Mouse (Mus musculus): ENCODE results near the gene Wdr91. TPM values are rescaled to one million over a fixed set of nuclear protein-coding genes. Genes with fewer than 3 reads are reported as not detected.

Gene Wdr91
- polyA plus RNA-seq, 1 experiment: 31.2 TPM

DNA sequence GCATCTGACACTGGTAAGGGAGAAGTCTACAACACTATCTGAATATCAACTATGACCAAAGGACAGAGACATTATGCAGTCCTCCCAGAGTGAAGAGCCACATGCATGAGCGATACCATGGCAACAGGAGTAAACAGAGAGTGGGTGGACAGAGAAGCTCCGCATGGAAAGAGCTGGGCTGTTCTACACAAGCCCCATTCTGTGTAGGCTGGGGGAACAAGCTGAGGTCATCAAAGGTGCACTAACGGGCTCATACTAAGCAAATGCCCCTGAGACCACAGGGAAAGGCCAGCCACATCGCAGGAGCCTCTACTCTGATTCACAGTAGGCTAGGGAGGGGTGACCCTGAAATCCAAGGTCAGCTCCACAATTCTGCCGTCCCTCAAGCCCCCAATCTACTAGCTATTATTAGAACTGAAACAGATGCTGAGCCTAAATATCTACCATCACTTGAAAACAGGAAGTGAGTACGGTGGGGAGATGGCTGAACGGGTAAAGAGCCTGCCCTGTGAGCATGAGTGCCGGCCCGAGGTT is 8.7 kb downstream of the Wdr91 start:
- no peak for DNase-seq (ENCODE audit: low read depth)
- TF ChIP-seq POLR2A (IDR thresholded peaks at IDR 0.05; ENCODE audit: borderline replicate concordance, extremely low read depth, insufficient read depth, insufficient read length, poor library complexity, severe bottlenecking) (no peak), CTCF (IDR thresholded peaks at IDR 0.05; ENCODE audit: borderline replicate concordance, extremely low read depth, insufficient read depth, insufficient read length) (no peak)

DNA sequence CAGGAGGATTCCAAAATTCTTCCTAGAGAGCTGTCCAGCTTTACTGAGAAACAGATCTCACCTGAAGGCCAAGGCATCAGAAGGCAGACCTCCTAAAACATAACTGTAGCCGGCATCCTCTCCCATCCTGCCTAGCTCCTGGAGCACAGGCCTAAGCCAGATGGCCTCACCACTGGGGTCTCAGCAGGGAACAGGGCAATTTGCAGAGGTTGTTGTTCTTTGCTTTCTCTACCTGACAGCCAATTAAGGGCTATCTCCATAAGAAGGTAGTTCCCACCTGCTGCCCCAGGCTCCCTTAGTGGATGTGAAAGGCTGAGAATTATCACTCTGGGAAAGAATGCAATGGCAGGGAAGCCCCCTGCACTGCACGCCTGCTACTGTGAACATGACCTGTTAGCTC is 9.7 kb downstream of the Wdr91 start:
- no peak for TF ChIP-seq CTCF (IDR thresholded peaks at IDR 0.05; ENCODE audit: borderline replicate concordance, extremely low read depth, insufficient read depth, insufficient read length)
- TF ChIP-seq POLR2A (IDR thresholded peaks at IDR 0.05; ENCODE audit: borderline replicate concordance, extremely low read depth, insufficient read depth, insufficient read length, poor library complexity, severe bottlenecking): no peak
- DNase-seq (ENCODE audit: low read depth): no peak

DNA sequence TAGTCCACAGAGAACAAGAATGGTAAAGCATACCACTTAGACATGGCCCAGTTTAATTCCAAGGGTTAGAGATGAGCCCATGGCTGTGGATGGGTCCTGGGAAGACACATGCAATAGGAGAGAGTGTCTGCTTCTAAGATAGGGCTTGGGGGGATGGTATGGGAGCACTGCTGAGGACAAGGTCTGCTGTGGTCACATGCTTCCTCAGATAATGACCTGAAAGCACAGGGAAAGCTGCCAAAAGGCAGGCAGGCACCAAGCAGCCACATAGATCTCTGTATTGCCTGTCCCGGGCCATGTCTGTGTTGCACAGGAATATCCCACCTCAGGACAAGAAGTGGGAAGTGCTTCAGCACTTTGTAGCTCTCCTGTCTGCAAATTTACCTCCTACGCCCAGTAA is 11.5 kb downstream of the Wdr91 start:
- no peak for DNase-seq (ENCODE audit: low read depth)
- TF ChIP-seq CTCF (IDR thresholded peaks at IDR 0.05; ENCODE audit: borderline replicate concordance, extremely low read depth, insufficient read depth, insufficient read length) (no peak), POLR2A (IDR thresholded peaks at IDR 0.05; ENCODE audit: borderline replicate concordance, extremely low read depth, insufficient read depth, insufficient read length, poor library complexity, severe bottlenecking) (no peak)

DNA sequence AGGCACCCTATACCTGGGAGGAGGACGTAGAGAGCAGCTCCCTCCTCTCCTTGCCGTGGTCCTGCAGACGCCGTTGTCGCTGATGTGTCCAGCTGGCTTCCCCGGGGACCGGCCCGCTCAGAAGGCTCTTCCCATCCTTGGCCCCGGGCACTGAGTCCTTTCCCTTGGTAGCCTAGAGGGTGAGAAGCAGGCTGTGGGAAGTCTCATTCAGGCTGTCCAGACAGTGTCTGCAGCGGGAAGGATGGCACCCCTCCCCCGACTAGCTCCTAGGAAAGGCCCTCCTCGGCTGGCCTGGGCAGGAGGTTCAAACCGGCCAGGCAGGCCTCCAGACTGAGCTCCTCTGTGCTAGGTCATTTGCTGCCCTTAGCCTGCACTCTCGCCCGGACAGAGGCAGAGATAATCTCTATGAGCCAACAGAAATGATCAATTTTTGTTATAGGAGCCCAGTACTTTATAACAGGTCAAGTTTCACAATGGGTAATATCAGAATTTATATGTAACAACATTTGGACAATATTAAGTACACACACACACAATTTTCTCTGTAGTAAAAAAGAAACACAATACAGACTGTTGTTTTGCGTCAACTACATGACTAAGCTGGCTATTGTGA is 14.4 kb downstream of the Wdr91 start:
- TF ChIP-seq CTCF (IDR thresholded peaks at IDR 0.05; ENCODE audit: borderline replicate concordance, extremely low read depth, insufficient read depth, insufficient read length): no peak
- TF ChIP-seq POLR2A (IDR thresholded peaks at IDR 0.05; ENCODE audit: borderline replicate concordance, extremely low read depth, insufficient read depth, insufficient read length, poor library complexity, severe bottlenecking): no peak
- no peak for DNase-seq (ENCODE audit: low read depth)

DNA sequence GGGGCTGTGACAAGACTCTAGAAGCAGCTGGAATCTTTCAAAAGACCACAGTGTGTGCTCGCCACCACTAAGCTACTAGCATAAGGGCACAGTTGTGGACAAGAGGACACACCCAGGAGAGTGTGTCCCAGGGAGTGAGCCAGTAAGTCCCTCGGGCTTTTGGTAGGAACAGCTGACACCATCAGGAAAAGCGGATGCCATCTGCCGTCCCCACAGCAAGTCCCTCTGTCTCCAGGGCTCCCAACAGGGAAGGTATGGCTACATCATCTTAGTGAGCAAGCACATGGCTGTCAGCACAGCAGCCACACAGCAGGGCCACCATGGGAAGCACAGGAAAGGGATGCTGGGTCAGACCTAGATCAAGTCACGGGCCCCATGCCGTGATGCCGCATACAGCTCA is 15.1 kb downstream of the Wdr91 start:
- no peak for DNase-seq (ENCODE audit: low read depth)

DNA sequence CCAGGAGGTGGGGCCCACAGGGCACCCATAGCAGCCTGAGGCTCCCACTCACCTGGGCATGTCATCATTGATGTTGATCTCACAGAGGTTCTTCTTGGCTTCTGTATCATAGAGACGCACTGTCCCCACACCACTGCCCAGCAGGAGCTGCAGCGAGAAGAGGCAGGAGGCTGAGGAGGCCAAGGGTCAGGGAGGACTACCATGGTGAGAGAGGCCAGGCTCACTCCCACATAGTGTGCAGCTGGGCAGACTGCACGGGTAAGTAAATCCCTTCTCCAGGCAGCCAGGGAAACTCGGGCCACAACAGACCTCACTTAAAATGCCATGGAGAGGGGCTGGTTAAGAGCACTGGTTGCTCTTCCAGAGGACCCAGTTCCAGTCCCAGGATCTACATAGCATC is 21.5 kb downstream of the Wdr91 start:
- TF ChIP-seq CTCF (IDR thresholded peaks at IDR 0.05; ENCODE audit: borderline replicate concordance, extremely low read depth, insufficient read depth, insufficient read length): no peak
- TF ChIP-seq POLR2A (IDR thresholded peaks at IDR 0.05; ENCODE audit: borderline replicate concordance, extremely low read depth, insufficient read depth, insufficient read length, poor library complexity, severe bottlenecking): no peak
- no peak for DNase-seq (ENCODE audit: low read depth)

More for the DNA sequence above, 15.1 kb downstream of the Wdr91 start:
- TF ChIP-seq CTCF (IDR thresholded peaks at IDR 0.05; ENCODE audit: borderline replicate concordance, extremely low read depth, insufficient read depth, insufficient read length) (no peak), POLR2A (IDR thresholded peaks at IDR 0.05; ENCODE audit: borderline replicate concordance, extremely low read depth, insufficient read depth, insufficient read length, poor library complexity, severe bottlenecking) (no peak)

DNA sequence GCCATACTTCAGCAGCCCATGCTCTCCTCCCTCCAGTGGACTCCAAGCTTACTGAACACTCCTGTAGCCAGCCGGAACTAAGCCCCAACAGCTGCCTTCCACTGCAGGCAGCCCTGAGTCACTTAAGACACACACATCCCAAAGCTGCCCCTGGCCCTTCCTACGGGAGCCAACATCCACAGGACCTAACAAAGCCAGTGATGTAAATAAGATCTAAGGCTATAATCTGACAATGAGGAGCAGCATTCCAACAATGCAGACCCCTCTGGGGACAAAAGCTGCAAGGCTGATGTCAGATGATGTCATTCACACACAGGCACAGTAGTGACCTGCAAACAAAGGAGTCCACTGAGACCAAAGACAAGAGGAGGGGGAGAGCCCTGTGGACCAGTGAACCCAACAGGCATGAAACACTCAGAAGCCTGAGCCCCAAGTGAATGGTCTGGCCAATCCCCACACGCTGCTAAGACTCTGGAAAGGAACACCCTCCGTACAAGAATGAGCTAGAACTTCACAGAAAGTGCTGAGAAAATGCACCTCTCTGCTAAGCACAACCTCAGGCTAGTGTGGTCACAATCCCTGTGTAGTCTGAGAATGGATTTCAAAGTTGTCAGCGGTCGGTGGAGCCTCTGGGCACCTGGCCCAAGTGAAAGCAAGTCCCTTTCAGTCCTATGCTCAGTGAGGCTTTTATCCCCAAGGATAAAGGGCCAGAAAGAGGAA is 23.4 kb downstream of the Wdr91 start:
- DNase-seq (ENCODE audit: low read depth): peak; percentile 69

GRCm38 (mm10) chr6:34884724-34885123 is 26.0 kb downstream of the Wdr91 start:
- TF ChIP-seq POLR2A (IDR thresholded peaks at IDR 0.05; ENCODE audit: borderline replicate concordance, extremely low read depth, insufficient read depth, insufficient read length, poor library complexity, severe bottlenecking): no peak
- no peak for TF ChIP-seq CTCF (IDR thresholded peaks at IDR 0.05; ENCODE audit: borderline replicate concordance, extremely low read depth, insufficient read depth, insufficient read length)
- no peak for DNase-seq (ENCODE audit: low read depth)

More for the DNA sequence above, 23.4 kb downstream of the Wdr91 start:
- no peak for TF ChIP-seq CTCF (IDR thresholded peaks at IDR 0.05; ENCODE audit: borderline replicate concordance, extremely low read depth, insufficient read depth, insufficient read length)
- TF ChIP-seq POLR2A (IDR thresholded peaks at IDR 0.05; ENCODE audit: borderline replicate concordance, extremely low read depth, insufficient read depth, insufficient read length, poor library complexity, severe bottlenecking): no peak

- TF ChIP-seq CTCF (IDR thresholded peaks at IDR 0.05; ENCODE audit: borderline replicate concordance, extremely low read depth, insufficient read depth, insufficient read length): peak; percentile 53; the same call in 1 of the 2 replicates
- no peak for TF ChIP-seq POLR2A (IDR thresholded peaks at IDR 0.05; ENCODE audit: borderline replicate concordance, extremely low read depth, insufficient read depth, insufficient read length, poor library complexity, severe bottlenecking)
Observed at GRCm38 (mm10) chr6:34879911-34880475, 30.7 kb downstream of the Wdr91 start.

DNA sequence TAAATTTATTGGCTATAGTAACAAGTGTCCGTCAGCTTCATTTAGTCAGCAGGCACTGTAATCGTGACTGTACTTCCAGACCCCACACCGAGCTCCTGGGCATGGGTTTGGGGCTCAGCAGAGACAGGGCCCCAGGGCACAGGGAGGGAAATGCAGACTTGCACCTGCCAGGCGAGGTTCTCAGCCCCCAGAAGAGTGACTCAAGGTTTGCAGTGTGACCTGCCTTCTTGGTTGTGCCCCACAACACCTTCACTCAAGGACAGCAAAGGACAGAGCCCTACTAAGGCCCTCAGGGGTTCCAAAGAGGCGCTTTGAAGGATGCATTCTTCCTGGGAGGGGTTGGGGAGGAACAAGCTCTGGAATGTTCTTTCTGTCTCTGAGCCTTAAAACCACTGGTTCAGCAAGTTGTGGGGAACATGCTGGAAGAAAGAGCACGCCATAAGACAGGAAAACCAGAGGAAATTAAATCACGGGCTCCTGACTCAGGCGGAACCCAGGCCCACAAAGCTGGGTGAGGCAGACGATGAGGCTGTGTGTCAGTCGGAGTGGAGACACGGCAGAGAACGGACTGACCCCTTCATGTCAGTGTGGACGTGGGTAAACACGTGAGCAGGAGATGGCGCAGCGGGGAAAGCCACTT is 31.5 kb downstream of the Wdr91 start:
- no peak for DNase-seq (ENCODE audit: low read depth)

More at GRCm38 (mm10) chr6:34879911-34880475, 30.7 kb downstream of the Wdr91 start:
- DNase-seq (ENCODE audit: low read depth): peak; percentile 68

More for the DNA sequence above, 31.5 kb downstream of the Wdr91 start:
- no peak for TF ChIP-seq CTCF (IDR thresholded peaks at IDR 0.05; ENCODE audit: borderline replicate concordance, extremely low read depth, insufficient read depth, insufficient read length)
- no peak for TF ChIP-seq POLR2A (IDR thresholded peaks at IDR 0.05; ENCODE audit: borderline replicate concordance, extremely low read depth, insufficient read depth, insufficient read length, poor library complexity, severe bottlenecking)
